Mouse (Mus musculus): ENCODE results near the gene Rsph1.

- TF ChIP-seq ZC3H11A (IDR thresholded peaks at IDR 0.05; ENCODE audit: low read depth, low read length) (no peak), POLR2A (IDR thresholded peaks at IDR 0.05; ENCODE audit: low read depth, low read length) (no peak), MEF2A (IDR thresholded peaks at IDR 0.05; ENCODE audit: borderline replicate concordance, low read depth, low read length) (no peak), ZMIZ1 (IDR thresholded peaks at IDR 0.05; ENCODE audit: low read depth, low read length) (no peak), CTCF (conservative IDR thresholded peaks at IDR 0.05 in 1 of 2, IDR thresholded peaks at IDR 0.05 in 1 of 2; ENCODE audit: low read depth in 2 of 2, low read length in 2 of 2) (no peak), USF1 (IDR thresholded peaks at IDR 0.05; ENCODE audit: low read depth, low read length) (no peak), IRF4 (IDR thresholded peaks at IDR 0.05; ENCODE audit: low read depth, low read length) (no peak), CHD1 (IDR thresholded peaks at IDR 0.05; ENCODE audit: low read depth, low read length) (no peak), EP300 (IDR thresholded peaks at IDR 0.05; ENCODE audit: low read length) (no peak)
Observed at GRCm38 (mm10) chr17:31312648-31313047, 35.5 kb upstream of the Rsph1 start.
